Mouse (Mus musculus) stomach, postnatal 0 days (tissue): ENCODE results near the gene Cnga3. TPM values are rescaled to one million over a fixed set of nuclear protein-coding genes. Genes with fewer than 3 reads are reported as not detected.

Experiments used
- ATAC-seq: fragments of 200-750 bp; cut with Nextera tagmentation; 2 replicates; pipeline ENCODE4 v1.8.0; 2017; ENCODE audit not compliant: low FRiP score, low TSS enrichment
- DNase-seq: peaks from one replicate; pipeline ENCODE4 v3.0.0-alpha.2; 2016; ENCODE audit warnings: low spot score
- H3K27ac ChIP-seq: fragments of 300-500 bp; sonication (generic); replicated peaks from 2 replicates; pipeline ENCODE4 v1.5.1; 2014; ENCODE audit warnings: mild to moderate bottlenecking, control low read depth
- H3K27me3 ChIP-seq: fragments of 300-500 bp; sonication (generic); 2 replicates; pipeline ENCODE4 v1.6.1; 2014; ENCODE audit warnings: low read length; ENCODE audit not compliant: control insufficient read depth, insufficient read depth
- H3K36me3 ChIP-seq: fragments of 300-500 bp; sonication (generic); 2 replicates; pipeline ENCODE4 v1.6.1; 2014; ENCODE audit warnings: low read length, mixed read lengths; ENCODE audit not compliant: control insufficient read depth, insufficient read depth
- H3K4me1 ChIP-seq: fragments of 300-500 bp; sonication (generic); replicated peaks from 2 replicates; pipeline ENCODE4 v1.6.1; 2014; ENCODE audit warnings: antibody characterized with exemption; ENCODE audit not compliant: control insufficient read depth, insufficient read depth
- H3K4me2 ChIP-seq: fragments of 300-500 bp; sonication (generic); replicated peaks from 2 replicates; pipeline ENCODE4 v1.6.1; 2014; ENCODE audit warnings: low read depth, mild to moderate bottlenecking, control low read depth, moderate library complexity
- H3K4me3 ChIP-seq: fragments of 300-500 bp; sonication (generic); 2 replicates; pipeline ENCODE4 v1.5.1; 2014; ENCODE audit warnings: low read depth, low read length, control low read depth
- H3K9ac ChIP-seq: fragments of 300-500 bp; sonication (generic); 2 replicates; pipeline ENCODE4 v1.6.1; 2014; ENCODE audit warnings: mild to moderate bottlenecking, low read length, control low read depth, mixed read lengths
- H3K9me3 ChIP-seq: fragments of 300-500 bp; sonication (generic); 2 replicates; pipeline ENCODE4 v1.6.1; 2016; ENCODE audit warnings: low read length; ENCODE audit not compliant: control insufficient read depth
- CTCF ChIP-seq: IDR thresholded peaks from 2 replicates; pipeline ENCODE4 v1.5.1; 2016; ENCODE audit warnings: antibody characterized with exemption, low read depth, mild to moderate bottlenecking, moderate library complexity
- EP300 ChIP-seq: optimal IDR thresholded peaks from 2 replicates; pipeline ENCODE3; 2016; ENCODE audit warnings: antibody characterized with exemption
- WGBS: fragments of 180-500 bp; shearing (Covaris S2); extraction: QIAGEN DNeasy Blood & Tissue Kit; methylation state at CpG from one replicate; pipeline ENCODE4 v1.1.7; 2014; 5-methylcytosine and 5-hydroxymethylcytosine counted together
- polyA plus RNA-seq: library from polyadenylated mRNA; unstranded; fragments of >200 nt; fragmentation: Nextera tagmentation; extraction: Ambion mirVana; gene quantifications from 2 replicates; pipeline ENCODE4 v1.2.1, GENCODE M21; 2015

Gene Cnga3
- polyA plus RNA-seq: 0.85 and 1.2 TPM in 2 replicates

DNA sequence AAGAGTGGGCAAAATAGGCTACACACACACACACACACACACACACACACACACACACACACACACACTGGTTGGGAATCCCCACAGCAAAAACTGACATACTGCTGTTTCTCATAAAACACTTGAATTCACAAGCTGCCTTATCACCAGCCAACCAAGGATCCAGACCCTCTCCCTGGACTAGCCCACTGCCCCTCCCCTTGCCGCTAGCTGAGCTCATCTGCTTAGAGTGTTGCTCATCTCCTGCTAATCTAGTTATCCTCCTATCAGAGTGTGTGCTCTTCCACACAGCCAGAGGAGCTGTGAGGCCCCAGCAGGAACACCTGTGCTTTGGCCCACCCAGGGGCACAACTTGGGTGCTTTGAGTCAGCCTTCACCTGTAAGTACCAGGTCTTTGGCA is at the start of gene Cnga3:
TSS of gene Cnga3 (plus strand) at position 291 of the 400 bp plus-strand sequence.
- ATAC-seq: no peak

DNA sequence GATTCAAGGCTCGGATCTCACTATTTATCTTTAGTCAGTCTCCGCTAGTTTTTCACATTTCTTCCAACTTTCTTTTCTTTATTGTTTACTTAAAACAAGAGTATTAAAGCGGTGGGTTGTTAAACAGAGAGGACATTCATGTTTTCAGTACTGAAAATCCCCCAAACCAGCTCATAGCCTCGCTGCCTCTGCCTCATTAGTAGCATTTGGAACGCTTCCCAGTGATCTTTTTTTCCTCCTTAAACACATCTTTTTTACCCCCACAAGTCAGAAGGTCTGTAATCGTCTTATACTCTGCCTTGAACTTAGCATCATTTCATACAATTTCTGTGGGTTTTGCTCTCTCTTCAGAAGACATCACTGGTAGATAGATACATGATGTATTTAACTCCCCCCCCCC is 48.2 kb upstream of the Cnga3 start:
- WGBS: 21% methylated on average over 6 of the region's 6 CpGs
- Histone ChIP-seq H3K36me3 (no peaks in the 10 kb centered on the region), H3K4me2 (no peak overlapping the region), H3K27ac (no peak overlapping the region), H3K9me3 (0 out of 2 replicates have a peak, but pooled peaks cover under 1% of the 10 kb centered on the region), H3K27me3 (no peaks in the 10 kb centered on the region), H3K4me1 (no peaks in the 10 kb centered on the region), H3K9ac (no peak overlapping the region), H3K4me3 (no peak overlapping the region)
- TF ChIP-seq CTCF (no peak), EP300 (no peak)
- ATAC-seq (no peak), DNase-seq (no peak)

More for the DNA sequence above, at the start of gene Cnga3:
- Histone ChIP-seq H3K4me2 (no peak within 1 kb of the TSS), H3K36me3 (no peaks in the 10 kb centered on the region), H3K27ac (no peak within 1 kb of the TSS), H3K4me1 (no peaks in the 10 kb centered on the region), H3K27me3 (no peaks in the 10 kb centered on the region), H3K4me3 (no peak within 1 kb of the TSS), H3K9me3 (no peaks in the 10 kb centered on the region), H3K9ac (no peak within 1 kb of the TSS)
- DNase-seq: no peak
- TF ChIP-seq EP300 (no peak), CTCF (no peak)
- WGBS: 33% methylated on average over 1 of the region's 1 CpGs

DNA sequence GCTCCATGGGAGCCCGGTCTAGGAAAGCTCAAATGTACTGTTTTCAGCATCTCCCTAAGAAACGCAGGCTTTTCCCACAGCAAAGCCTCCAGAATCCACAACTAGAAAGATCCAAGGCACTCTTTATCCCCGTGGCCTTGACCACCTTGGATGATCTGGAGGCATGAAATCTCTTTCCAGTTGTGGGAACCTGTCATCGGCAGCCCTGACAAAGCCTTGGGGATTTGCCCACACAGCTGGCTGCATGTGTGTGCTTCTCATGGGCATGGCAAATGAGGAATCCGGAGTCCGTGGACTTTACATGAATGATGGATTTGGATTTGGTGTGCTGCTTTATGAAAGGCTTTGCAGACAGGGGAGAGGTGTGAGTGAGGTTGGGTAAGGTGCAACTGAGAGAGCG is 46.3 kb upstream of the Cnga3 start:
- Histone ChIP-seq H3K9ac (no peak overlapping the region), H3K36me3 (no peaks in the 10 kb centered on the region), H3K4me3 (no peak overlapping the region), H3K27me3 (no peaks in the 10 kb centered on the region), H3K27ac (no peak overlapping the region), H3K9me3 (no peaks in the 10 kb centered on the region), H3K4me1 (no peaks in the 10 kb centered on the region), H3K4me2 (no peak overlapping the region)
- ATAC-seq: no peak
- 62% methylated on average over 7 of the region's 7 CpGs for WGBS
- DNase-seq: no peak
- TF ChIP-seq EP300 (no peak), CTCF (no peak)

DNA sequence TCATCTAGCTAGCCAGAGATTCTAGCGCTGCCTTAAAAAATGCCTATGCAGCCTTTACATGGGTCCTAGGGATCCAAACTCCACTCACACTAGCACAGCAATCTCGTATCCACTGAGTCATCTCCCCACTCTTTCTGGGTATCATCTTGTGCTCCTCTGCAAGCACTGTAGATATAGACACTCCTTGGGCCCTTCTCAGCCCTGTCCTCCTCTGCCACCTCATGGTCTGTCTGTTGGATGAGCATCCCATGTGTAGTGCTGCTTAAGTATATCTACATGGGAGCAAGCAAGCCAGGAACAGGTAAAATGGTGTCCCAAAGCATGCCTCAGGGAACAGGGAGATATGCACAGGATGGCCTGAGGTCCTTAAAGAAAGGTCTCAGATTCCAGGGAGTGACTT is 36.4 kb upstream of the Cnga3 start:
- Histone ChIP-seq H3K4me3 (no peak overlapping the region), H3K9ac (no peak overlapping the region), H3K36me3 (no peaks in the 10 kb centered on the region), H3K4me1 (no peaks in the 10 kb centered on the region), H3K27me3 (no peaks in the 10 kb centered on the region), H3K27ac (no peak overlapping the region), H3K4me2 (no peak overlapping the region), H3K9me3 (no peaks in the 10 kb centered on the region)
- no peak for TF ChIP-seq EP300
- TF ChIP-seq CTCF: peak; percentile 67
- whole genome bisulfite sequencing: 81% methylated on average over 2 of the region's 2 CpGs
- no peak for DNase-seq
- no peak for ATAC-seq

DNA sequence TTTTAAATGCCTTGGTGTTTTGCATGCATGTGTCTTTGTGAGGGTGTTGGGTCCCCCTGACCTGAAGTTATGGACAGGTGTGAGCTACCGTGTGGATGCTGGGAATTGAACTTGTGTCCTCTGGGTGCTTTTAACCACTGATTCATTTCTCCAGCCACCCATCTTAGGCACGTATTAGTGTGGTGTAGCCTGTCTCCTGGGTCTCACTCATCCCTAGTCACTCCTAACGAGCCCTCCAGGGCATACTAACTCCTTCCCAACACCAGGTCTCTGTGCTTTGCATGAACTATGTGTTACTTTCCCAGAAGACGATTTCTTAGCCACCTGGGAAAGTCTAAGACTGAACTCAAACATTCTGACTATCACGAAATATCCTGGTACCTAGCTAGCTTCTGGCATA is 34.4 kb upstream of the Cnga3 start:
- H3K27ac ChIP-seq: no peak overlapping the region
- no peak overlapping the region for H3K4me3 ChIP-seq
- H3K4me1 ChIP-seq: no peaks in the 10 kb centered on the region
- no peaks in the 10 kb centered on the region for H3K27me3 ChIP-seq
- ATAC-seq (no peak), DNase-seq (no peak)
- WGBS: 77% methylated on average over 5 of the region's 5 CpGs
- TF ChIP-seq EP300 (no peak), CTCF (no peak)
- no peak overlapping the region for H3K9ac ChIP-seq
- H3K36me3 ChIP-seq: no peaks in the 10 kb centered on the region
- no peaks in the 10 kb centered on the region for H3K9me3 ChIP-seq
- H3K4me2 ChIP-seq: no peak overlapping the region

DNA sequence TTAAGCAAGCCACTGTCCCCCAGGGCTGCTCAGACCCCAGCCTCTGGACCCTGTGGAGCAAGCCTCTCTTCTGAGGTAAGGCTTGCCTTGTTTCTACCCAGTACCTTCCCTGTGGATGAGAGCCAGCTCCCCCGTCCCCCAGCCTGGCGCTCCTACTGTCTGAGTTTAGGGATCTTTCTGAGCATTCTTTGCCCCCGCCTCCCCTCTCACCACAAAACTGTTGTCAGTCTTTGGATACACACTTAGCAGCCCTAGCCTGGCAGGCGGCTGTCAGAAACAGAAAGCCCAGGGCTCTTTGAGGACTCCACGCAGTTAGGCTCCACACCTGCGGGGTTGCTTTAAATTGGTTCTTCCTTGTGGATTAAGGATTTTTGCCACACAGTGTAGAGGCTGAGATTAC is 27.2 kb upstream of the Cnga3 start:
- WGBS: 72% methylated on average over 6 of the region's 6 CpGs
- Histone ChIP-seq H3K4me3 (no peak overlapping the region), H3K4me2 (no peak overlapping the region), H3K9me3 (no peaks in the 10 kb centered on the region), H3K27me3 (no peaks in the 10 kb centered on the region), H3K4me1 (no peaks in the 10 kb centered on the region), H3K36me3 (no peaks in the 10 kb centered on the region), H3K9ac (no peak overlapping the region), H3K27ac (no peak overlapping the region)
- ATAC-seq: no peak
- TF ChIP-seq EP300 (no peak), CTCF (no peak)
- DNase-seq: no peak
